Mouse (Mus musculus) cortical plate, adult 2 months (tissue): ENCODE results near the gene Galnt7. TPM values are rescaled to one million over a fixed set of nuclear protein-coding genes. Genes with fewer than 3 reads are reported as not detected.

Source experiments
- H3K27ac ChIP-seq: fragments of 200-500 bp; 2 replicates; pipeline ENCODE4 v1.5.1; 2012; ENCODE audit warnings: low read length, control low read depth, inconsistent platforms; ENCODE audit not compliant: insufficient read depth
- H3K4me1 ChIP-seq: fragments of 200-500 bp; 2 replicates; pipeline ENCODE4 v1.6.1; 2011; ENCODE audit warnings: low read length; ENCODE audit not compliant: control insufficient read depth, insufficient read depth
- H3K4me3 ChIP-seq: fragments of 200-500 bp; 2 replicates; pipeline ENCODE4 v1.5.1; 2011; ENCODE audit warnings: mild to moderate bottlenecking, low read length, control low read depth; ENCODE audit not compliant: insufficient read depth
- CTCF ChIP-seq: fragments of 200-500 bp; IDR thresholded peaks from 2 replicates; pipeline ENCODE4 v1.5.1; 2011; ENCODE audit warnings: mild to moderate bottlenecking, control low read depth, low read length; ENCODE audit not compliant: insufficient read depth; ENCODE audit errors: extremely low read depth
- POLR2A ChIP-seq: fragments of 200-500 bp; IDR thresholded peaks from 2 replicates; pipeline ENCODE4 v1.6.1; 2011; ENCODE audit warnings: mild to moderate bottlenecking, low read length, control low read depth; ENCODE audit not compliant: insufficient read depth; ENCODE audit errors: extremely low read depth
- polyA plus RNA-seq: library from polyadenylated mRNA; depleted of rRNA; stranded (reverse); fragments of >200 nt; gene quantifications from 2 replicates; pipeline ENCODE4 v1.2.3, GENCODE M21; 2012; rRNA removed

The Galnt7 gene
- polyA plus RNA-seq, 1 experiment: 5.6 TPM

DNA sequence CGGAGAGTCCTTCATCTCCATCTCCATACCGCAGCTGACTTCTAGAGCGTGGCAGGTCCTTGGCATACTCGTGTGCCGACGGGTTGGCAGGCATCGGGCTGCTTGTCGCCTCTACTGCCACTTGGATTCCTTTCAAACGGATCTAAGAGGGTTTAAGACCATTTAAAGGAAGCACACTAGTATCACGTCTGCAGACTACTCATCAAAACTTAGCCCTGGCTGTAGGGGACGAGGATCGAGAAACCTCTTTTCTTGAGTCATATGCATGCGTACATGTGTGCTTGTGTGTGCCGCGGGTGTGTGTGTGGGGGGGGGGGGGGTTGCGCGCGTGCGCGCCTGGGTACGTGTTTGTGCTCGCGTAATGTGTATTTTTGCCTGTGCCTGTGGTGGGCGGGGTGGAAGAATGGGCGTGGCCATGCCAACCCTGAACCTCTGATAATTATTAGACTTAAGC lies 164.5 kb downstream of the Galnt7 start:
- TF ChIP-seq CTCF (no peak), POLR2A (0 out of 2 replicates have a peak, but pooled peaks have one; percentile 8)
- Histone ChIP-seq H3K4me3 (peak overlapping the region; percentile 44), H3K27ac (no peak overlapping the region), H3K4me1 (no peaks in the 10 kb centered on the region; the same call in 1 of the 2 replicates)

DNA sequence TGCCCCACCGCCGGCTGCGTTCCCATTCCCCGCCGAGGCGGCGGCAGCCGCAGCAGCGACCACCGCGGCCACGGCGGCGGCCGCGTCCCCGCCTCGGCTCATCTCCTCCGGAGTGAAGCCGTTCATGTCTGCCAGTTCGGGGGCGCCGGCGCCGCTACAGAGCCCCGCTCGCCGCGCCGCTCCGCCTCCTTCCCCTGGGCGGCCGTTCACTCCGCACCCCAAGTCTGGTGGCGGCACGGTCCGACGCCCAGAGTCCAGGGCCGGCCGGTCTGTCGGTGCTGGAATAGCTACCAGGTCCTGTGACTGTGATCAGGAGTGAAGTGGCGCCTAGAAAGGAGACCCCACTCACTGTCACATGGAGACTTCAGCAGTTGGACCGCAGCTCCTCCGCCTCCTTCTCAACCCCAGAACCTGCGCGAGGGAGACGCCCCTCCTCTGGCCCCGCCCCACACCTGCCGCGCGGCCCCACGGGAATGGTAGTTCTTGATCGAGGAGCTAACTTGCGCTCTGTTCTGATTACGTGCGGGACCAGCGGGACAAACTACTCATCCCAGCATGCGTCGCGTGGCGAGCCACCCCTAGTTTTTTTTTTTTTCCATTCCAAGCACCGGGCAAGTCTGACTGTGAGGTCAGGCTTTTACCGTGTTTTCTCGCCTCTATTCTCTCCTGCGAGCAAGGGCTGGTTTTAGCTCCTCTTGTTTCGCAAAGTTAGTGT lies 165.2 kb downstream of the Galnt7 start, which contains the start of gene Sap30:
Gene Sap30 (minus strand): TSS at position 420 of the 715 bp plus-strand sequence.
- TF ChIP-seq POLR2A (peak; percentile 79; the same call in 1 of the 2 replicates), CTCF (no peak)
- H3K27ac ChIP-seq: peak within 1 kb of the TSS; percentile 25
- no peaks in the 10 kb centered on the region; the same call in 1 of the 2 replicates for H3K4me1 ChIP-seq
- peak within 1 kb of the TSS; percentile 44 for H3K4me3 ChIP-seq

DNA sequence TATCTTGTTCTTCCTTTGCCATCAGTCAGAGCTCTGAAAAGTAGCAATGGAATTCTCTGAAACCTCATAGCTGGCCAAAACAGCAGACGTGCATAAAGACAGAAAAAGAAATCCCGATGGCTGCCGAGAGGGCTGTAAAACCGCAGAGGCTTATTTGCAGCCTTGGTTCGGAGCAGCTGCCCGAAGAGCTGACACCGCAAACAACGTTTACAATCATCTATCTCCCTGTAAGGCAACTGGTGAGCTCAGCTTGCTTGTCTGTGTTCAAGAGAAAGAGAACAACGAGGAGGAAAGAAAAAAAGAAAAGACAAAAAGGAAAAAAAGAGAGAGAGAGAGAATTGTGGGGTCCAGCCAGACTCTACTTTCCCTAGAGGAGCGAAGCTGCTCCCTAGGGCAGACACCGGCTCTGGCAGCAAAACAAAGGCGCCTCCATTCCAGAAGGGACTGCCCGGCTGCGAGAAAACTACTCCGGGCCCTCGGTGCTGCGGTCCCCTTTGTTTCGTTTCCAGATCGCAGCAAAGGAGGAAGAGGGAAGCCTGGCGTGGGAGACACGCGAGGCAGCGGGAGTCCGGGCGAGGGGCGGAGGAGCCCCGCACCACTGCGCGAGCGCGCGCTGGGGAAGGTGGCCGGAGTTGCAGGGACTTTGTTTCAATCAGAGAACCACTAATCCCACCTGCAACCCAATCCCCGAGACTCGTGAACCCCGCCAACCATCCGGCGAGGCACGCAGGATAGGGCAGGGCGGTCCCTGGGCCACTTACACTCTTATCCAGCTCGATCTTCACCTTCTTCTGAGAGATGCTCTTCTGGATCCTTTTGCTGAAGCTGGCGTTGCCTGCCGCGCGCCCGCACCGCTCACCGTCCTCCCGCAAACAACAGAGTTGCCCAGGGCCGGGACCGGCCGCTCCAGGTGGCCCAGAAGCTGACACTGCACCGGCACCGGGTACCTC lies 166.1 kb downstream of the Galnt7 start:
- H3K4me3 ChIP-seq: peak overlapping the region; percentile 44
- H3K4me1 ChIP-seq: no peaks in the 10 kb centered on the region; the same call in 1 of the 2 replicates
- H3K27ac ChIP-seq: peak overlapping the region; percentile 25
- no peak for TF ChIP-seq POLR2A
- TF ChIP-seq CTCF: no peak

DNA sequence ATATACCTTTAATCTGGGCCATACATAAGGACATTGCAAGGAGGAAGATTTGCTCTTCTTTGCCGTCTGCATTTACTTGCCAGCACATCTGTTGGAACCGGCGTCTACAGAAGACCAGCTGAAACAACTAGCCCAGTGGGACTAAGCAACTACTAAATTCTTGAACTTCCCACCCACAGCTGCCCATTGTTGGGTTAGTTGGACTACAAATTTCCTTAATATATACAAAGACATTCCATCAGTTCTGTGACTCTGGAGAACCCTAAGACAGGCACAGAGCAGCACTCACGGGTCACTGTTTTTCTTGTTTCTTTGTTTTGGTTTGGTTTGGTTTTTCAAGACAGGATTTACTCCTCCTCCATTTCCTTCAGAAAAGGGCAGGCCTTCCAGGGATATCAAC lies 172.2 kb downstream of the Galnt7 start:
- no peaks in the 10 kb centered on the region; the same call in 1 of the 2 replicates for H3K4me1 ChIP-seq
- no peak overlapping the region for H3K27ac ChIP-seq
- no peak for TF ChIP-seq CTCF
- no peak for TF ChIP-seq POLR2A
- no peak overlapping the region for H3K4me3 ChIP-seq

DNA sequence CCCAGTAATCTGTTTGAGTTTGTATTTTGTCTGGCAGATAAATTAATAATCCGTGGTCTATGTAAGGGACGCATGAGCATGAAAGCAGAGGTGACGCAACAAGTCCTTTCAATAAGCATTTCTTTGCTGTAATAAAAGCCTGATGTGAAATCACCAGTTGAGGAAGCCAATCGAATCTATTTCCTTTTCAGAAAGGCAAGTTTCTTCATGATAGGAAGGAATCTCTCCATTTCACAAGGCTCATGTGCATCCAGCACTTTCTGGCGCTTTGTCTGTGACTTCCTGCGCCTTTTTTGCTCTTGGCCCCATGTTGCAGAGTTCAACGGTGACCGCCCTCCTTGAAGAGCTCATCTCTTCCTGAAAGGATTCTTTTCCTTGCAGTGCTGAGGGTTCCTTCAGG lies 173.1 kb downstream of the Galnt7 start:
- H3K27ac ChIP-seq: no peak overlapping the region
- TF ChIP-seq CTCF: no peak
- TF ChIP-seq POLR2A: no peak
- no peak overlapping the region for H3K4me3 ChIP-seq
- no peaks in the 10 kb centered on the region for H3K4me1 ChIP-seq

DNA sequence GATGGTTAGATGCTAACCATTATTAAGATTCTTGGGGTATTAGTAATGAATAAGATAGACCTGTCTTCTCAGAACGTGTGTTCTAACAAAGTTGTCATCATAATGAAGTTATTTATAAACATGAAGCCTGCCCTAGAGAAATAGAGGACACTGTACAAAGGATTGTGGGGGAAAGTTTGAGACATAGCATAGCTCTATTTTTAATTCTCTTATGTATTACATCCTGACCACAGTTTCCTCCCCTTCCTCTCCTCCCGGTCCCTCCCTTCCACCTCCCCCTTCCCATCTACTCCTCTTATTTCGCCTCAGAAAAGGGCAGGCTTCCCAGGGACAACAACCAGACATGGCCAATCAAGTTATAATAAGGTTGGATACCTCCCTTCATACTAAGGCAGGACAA lies 174.4 kb downstream of the Galnt7 start:
- no peaks in the 10 kb centered on the region for H3K4me1 ChIP-seq
- no peak overlapping the region for H3K4me3 ChIP-seq
- TF ChIP-seq POLR2A (no peak), CTCF (no peak)
- no peak overlapping the region for H3K27ac ChIP-seq

Other genes starting within 250 kb of the Galnt7 start
- gene Scrg1, start 197.1 kb downstream of the Galnt7 start, polyA plus RNA-seq: 107 and 112 TPM in 2 replicates
- 7.7 and 8.4 TPM in 2 replicates for gene Sap30, start 165.2 kb downstream of the Galnt7 start, polyA plus RNA-seq
- 6.3 and 6.5 TPM in 2 replicates for gene Hmgb2, start 141.1 kb downstream of the Galnt7 start, polyA plus RNA-seq